Mouse (Mus musculus) spleen, adult 2 months (tissue): ENCODE data around the gene Gpr137b.
"Not testable (repeated sequence)": the region's sequence is repeated elsewhere in the genome, so short reads cannot be mapped to it uniquely, and the experiment has no call there.

ENCODE experiments used
- CTCF ChIP-seq: fragments of 200-500 bp; IDR thresholded peaks from 2 replicates; pipeline ENCODE4 v1.5.1; 2011; ENCODE audit warnings: mild to moderate bottlenecking, inconsistent platforms; ENCODE audit not compliant: insufficient read depth, insufficient read length, insufficient replicate concordance; ENCODE audit errors: extremely low read depth
- POLR2A ChIP-seq: fragments of 200-500 bp; IDR thresholded peaks from 2 replicates; pipeline ENCODE4 v1.6.1; 2011; ENCODE audit warnings: low read depth, low read length, inconsistent platforms

GRCm38 (mm10) chr13:13337361-13337760 lies 56.5 kb downstream of the Gpr137b start:
- TF ChIP-seq POLR2A, CTCF: not testable (repeated sequence)
